Mouse (Mus musculus) lung, postnatal 14 days (tissue): ENCODE data around the gene Cenps.
A peak's percentile ranks its signal among the peaks of the same experiment; 100 is the strongest.
"Not testable (repeated sequence)": the region's sequence is repeated elsewhere in the genome, so short reads cannot be mapped to it uniquely, and the experiment has no call there.

Source experiments
- DNase-seq: peaks from one replicate; pipeline ENCODE4 v3.0.0; 2021

Gene Cenps

DNA sequence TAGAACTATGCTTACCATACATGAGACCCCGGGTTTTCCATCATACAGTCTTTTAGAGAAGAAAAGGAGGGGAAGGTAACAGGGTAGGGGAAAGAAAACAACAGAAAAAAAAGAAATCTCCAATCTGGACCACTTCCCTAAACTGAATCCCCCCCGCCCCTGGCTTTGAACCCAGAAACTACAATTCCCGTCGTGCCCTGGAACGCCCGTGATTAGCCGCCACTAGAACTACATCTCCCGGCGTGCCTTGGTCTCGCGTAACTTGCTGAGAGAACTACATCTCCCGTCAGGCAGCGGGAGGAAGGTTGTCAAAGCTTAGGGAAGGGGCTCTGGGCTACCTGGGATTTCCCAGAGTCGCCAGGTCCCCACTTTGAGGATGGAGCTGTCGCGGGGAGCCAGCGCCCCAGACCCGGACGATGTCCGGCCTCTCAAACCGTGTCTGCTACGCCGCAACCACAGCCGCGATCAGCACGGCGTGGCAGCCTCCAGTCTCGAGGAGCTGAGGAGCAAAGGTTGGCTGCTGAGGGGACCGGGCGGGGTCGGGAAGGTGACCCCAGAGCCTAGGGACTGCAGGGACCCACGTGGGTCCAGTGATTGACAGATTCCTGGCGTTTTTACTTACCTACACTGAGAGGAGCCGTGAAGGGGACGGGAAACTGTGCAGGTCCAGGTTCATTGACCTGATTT lies 33.4 kb downstream of the Cenps start, which contains the start of gene Dffa:
TSS of gene Dffa (plus strand) at position 272 of the 687 bp plus-strand sequence.
- DNase-seq = peak; percentile 91

GRCm38 (mm10) chr4:149101456-149101855 lies 36.0 kb downstream of the Cenps start:
- no peak for DNase-seq

DNA sequence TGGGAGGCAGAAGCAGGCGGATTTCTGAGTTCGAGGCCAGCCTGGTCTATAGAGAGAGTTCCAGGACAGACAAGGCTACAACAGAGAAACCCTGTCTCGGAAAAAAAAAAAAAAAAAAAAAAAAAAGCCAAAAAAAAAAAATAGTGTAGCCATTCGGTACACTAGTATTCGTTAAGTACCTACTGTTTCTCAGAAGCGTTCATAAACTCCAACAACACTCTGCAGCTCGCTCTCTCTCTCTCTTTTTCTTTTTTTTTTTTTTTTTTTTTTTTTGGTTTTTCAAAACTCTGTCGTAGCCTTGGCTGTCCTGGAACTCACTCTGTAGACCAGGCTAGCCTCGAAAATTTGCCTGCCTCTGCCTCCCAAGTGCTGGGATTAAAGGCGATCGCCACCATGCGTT lies 37.0 kb downstream of the Cenps start:
- DNase-seq = not testable (repeated sequence)

DNA sequence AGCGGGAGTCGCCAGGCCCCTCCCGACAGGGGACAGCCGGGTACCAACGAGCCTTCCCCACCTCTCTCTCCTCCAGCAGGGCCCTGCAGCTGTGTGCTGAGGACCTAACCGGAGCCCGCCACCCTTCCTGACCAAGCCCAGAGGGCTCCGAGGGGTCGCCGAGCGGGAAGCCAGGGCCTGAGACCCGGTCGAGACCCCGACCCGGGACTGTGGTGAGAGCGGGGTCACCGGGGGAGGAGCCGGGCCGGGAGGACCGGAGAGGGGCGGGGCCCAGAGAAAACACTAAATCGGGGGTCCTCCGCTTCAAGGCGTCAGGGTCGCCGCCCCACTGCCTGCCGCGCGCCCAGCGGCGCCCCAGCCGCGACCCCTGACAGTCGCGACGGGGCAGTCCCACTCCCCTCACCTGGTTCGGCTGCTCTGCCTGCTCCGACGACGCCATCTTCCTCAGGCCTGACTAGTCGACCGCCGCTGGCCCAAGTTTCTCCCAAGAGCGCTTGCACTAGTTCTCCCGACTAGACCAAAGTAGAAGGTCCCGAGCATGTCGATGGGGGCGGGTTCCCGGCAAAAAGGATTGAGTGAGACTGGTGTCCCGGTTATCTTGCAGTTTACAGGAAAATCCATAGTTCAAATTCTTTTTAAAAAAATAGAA lies 37.9 kb downstream of the Cenps start, which contains the start of gene Pex14:
TSS of gene Pex14 (minus strand) at position 508 of the 649 bp plus-strand sequence.
- peak; percentile 89 for DNase-seq

- no peak for DNase-seq
Measured at GRCm38 (mm10) chr4:149098571-149098970, 38.9 kb downstream of the Cenps start.

DNA sequence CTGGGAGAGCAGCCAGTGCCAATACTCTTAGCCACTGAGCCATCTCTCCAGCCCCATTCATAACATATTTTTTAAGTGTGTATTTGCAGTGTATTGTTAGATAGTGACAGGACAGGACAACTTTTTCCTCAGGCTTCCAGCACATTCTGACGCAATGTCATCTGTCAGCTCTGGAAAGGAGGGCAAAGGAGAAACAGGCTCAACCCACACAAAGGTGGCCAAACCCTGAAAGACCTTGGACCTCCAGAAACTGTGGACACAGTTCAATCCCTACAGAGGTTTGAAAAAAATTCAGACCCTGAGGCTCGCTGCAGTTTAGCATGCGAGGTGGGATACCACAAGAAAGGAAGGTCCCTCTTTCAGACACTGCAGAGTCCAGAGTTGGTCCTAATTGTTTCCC lies 39.5 kb downstream of the Cenps start:
- no peak for DNase-seq

GRCm38 (mm10) chr4:149091364-149091763 lies 46.1 kb downstream of the Cenps start:
- DNase-seq = no peak

DNA sequence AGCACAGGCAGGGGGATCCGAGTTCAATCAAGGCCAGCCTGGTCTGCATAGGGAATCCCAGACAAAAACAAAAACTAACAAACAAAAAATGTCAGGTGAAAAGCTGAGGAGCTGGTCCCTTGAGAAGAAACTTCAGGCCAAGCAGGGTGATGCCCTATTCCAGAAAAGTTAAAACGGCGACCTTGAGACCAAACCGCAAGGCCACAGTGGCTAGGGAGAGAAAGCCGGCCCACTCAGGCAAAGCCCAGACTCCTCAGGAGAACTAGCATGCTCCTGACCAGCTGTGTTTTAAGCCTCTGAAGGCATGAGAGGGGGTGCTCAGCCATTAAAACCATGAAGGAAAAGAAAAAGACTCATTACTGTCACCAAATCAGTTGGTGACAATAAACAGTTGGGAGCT lies 52.0 kb downstream of the Cenps start:
- no peak for DNase-seq

GRCm38 (mm10) chr4:149081528-149081927 lies 55.9 kb downstream of the Cenps start:
- DNase-seq = peak; percentile 74

GRCm38 (mm10) chr4:149080111-149080510 lies 57.3 kb downstream of the Cenps start:
- DNase-seq = no peak

DNA sequence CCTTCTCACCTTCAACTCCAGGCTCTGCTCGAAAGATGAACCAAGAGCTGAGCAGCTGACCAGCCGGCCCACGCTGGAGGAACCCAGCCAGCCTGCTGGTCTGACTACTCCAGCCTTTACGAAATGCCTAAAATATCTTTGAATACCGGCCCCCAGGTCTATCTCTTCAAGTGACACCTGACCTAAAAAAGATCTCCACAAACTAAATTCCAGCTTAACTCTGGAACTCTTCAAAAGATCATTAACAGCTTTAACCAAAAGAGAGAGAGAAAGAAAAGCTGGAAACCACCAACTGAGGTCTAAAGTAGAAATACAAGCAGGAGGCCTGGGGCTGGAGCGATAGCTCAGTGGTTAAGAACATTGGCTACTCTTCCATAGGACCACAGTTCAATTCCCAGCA lies 57.8 kb downstream of the Cenps start:
- no peak for DNase-seq

GRCm38 (mm10) chr4:149078261-149078660 lies 59.2 kb downstream of the Cenps start:
- no peak for DNase-seq
